Mouse (Mus musculus): Measurements from ENCODE around the gene Spred2.
"Not testable (repeated sequence)": the region's sequence is repeated elsewhere in the genome, so short reads cannot be mapped to it uniquely, and the experiment has no call there.

Gene Spred2

GRCm38 (mm10) chr11:20053951-20054350, 129.8 kb downstream of the Spred2 start:
- DNase-seq (ENCODE audit: low read depth, low spot score): no peak

GRCm38 (mm10) chr11:20054617-20055016, 130.4 kb downstream of the Spred2 start:
- no peak for DNase-seq (ENCODE audit: low read depth, low spot score)

- DNase-seq (ENCODE audit: low read depth, low spot score): no peak
Measured at GRCm38 (mm10) chr11:20056168-20056567, 132.0 kb downstream of the Spred2 start.

GRCm38 (mm10) chr11:20057429-20057828, 133.3 kb downstream of the Spred2 start:
- DNase-seq (ENCODE audit: low read depth, low spot score): no peak

- no peak for DNase-seq (ENCODE audit: low read depth, low spot score)
Measured at GRCm38 (mm10) chr11:20059736-20060135, 135.6 kb downstream of the Spred2 start.

GRCm38 (mm10) chr11:20062801-20063200, 138.6 kb downstream of the Spred2 start:
- not testable (repeated sequence) for DNase-seq (ENCODE audit: low read depth, low spot score)

- DNase-seq (ENCODE audit: low read depth, low spot score): not testable (repeated sequence)
Measured at GRCm38 (mm10) chr11:20064086-20064485, 139.9 kb downstream of the Spred2 start.

GRCm38 (mm10) chr11:20064926-20065325, 140.8 kb downstream of the Spred2 start:
- no peak for DNase-seq (ENCODE audit: low read depth, low spot score)

- DNase-seq (ENCODE audit: low read depth, low spot score): no peak
Measured at GRCm38 (mm10) chr11:20066106-20066505, 141.9 kb downstream of the Spred2 start.

GRCm38 (mm10) chr11:20067521-20067920, 143.3 kb downstream of the Spred2 start:
- no peak for DNase-seq (ENCODE audit: low read depth, low spot score)

GRCm38 (mm10) chr11:20068346-20069004, 144.3 kb downstream of the Spred2 start:
- no peak for DNase-seq (ENCODE audit: low read depth, low spot score)

GRCm38 (mm10) chr11:20072174-20072573, 148.0 kb downstream of the Spred2 start:
- DNase-seq (ENCODE audit: low read depth, low spot score): peak; percentile 18

- DNase-seq (ENCODE audit: low read depth, low spot score): no peak
Measured at GRCm38 (mm10) chr11:20072826-20073225, 148.7 kb downstream of the Spred2 start.
